16 mouse cellular contexts compared by ENCODE assay signal in genomic region chr8:107571046-107571445, GRCm38 (mm10).
"Had no signal": no experiment of that assay in that cellular context is flagged by ENCODE, and none has a peak within 500 bp of the region (broad histone marks: within the 10 kb centered on the region; RNA-seq: fewer than 3 reads in every experiment).

No protein-coding gene starts in this region.

- H3K9ac ChIP-seq: liver, embryonic 13.5 days; neural tube, embryonic 12.5 days; neural tube, embryonic 15.5 days had no signal

- H3K36me3 ChIP-seq: liver, embryonic 13.5 days; midbrain, embryonic 10.5 days; neural tube, embryonic 12.5 days; neural tube, embryonic 15.5 days had no signal

- H3K4me3 ChIP-seq: liver, embryonic 13.5 days; midbrain, embryonic 10.5 days; neural tube, embryonic 12.5 days; neural tube, embryonic 15.5 days had no signal

- H3K4me2 ChIP-seq: liver, embryonic 13.5 days; neural tube, embryonic 12.5 days; neural tube, embryonic 15.5 days had no signal

- H3K4me1 ChIP-seq: midbrain, embryonic 10.5 days; neural tube, embryonic 12.5 days; neural tube, embryonic 15.5 days had no signal

- H3K27ac ChIP-seq: liver, embryonic 13.5 days; macrophage; midbrain, embryonic 10.5 days; neural tube, embryonic 12.5 days; neural tube, embryonic 15.5 days had no signal

- H3K9me3 ChIP-seq: liver, embryonic 13.5 days; midbrain, embryonic 10.5 days; neural tube, embryonic 12.5 days; neural tube, embryonic 15.5 days had no signal

- DNase-seq: kidney, postnatal 14 days; kidney, postnatal 4 days; liver, embryonic 13.5 days; lung, adult 2 months; lung, postnatal 14 days; midbrain, embryonic 14.5 days; retina, postnatal 1 day; right cerebral cortex, postnatal 25 days; spleen, adult 18-20 months; thymus, adult 18-20 months; thymus, postnatal 4 days had no signal

- H3K27me3 ChIP-seq: liver, embryonic 13.5 days; megakaryocyte, embryonic 14.5 days; neural tube, embryonic 12.5 days; neural tube, embryonic 15.5 days had no signal
